ENCODE assay signal across 8 mouse cellular contexts in genomic region chr6:86850588-86850987, GRCm38 (mm10). TPM values are rescaled to one million over a fixed set of nuclear protein-coding genes. Genes with fewer than 3 reads are reported as not detected.
DNase-seq lines count a peak whose midpoint lies in the region; ATAC-seq and TF ChIP-seq lines count a peak whose summit lies in the region.

No protein-coding gene starts in this region.

- peaks cover 39% of the 10 kb centered on the region for H3K4me1 ChIP-seq in lung, embryonic 16.5 days (replicated peaks; ENCODE audit: control insufficient read depth, insufficient read depth, low read length)
- peaks cover 34% of the 10 kb centered on the region for H3K4me1 ChIP-seq in embryonic facial prominence, embryonic 13.5 days
- peaks cover 9% of the 10 kb centered on the region for H3K4me1 ChIP-seq in limb, embryonic 11.5 days (ENCODE audit: control insufficient read depth, insufficient read depth, low read length)
- H3K4me1 ChIP-seq in olfactory bulb, adult 2 months (ENCODE audit: control insufficient read depth, insufficient read depth, low read length) = peaks cover 6% of the 10 kb centered on the region

- no peaks in the 10 kb centered on the region for H3K27me3 ChIP-seq in lung, embryonic 16.5 days (ENCODE audit: control insufficient read depth, insufficient read depth, low read depth, low read length)
- no peaks in the 10 kb centered on the region for H3K27me3 ChIP-seq in embryonic facial prominence, embryonic 13.5 days
- H3K27me3 ChIP-seq in limb, embryonic 11.5 days (ENCODE audit: control insufficient read depth, insufficient read depth, low read length) = no peaks in the 10 kb centered on the region

- ATAC-seq in lung, embryonic 16.5 days (ENCODE audit: low read depth) = no peak
- ATAC-seq in embryonic facial prominence, embryonic 13.5 days (ENCODE audit: insufficient number of reproducible peaks, insufficient read depth, low FRiP score, low TSS enrichment, low read depth) = no peak
- no peak for ATAC-seq in limb, embryonic 11.5 days (ENCODE audit: insufficient number of reproducible peaks, low FRiP score, low TSS enrichment, low read depth)

- TF ChIP-seq POLR2A in olfactory bulb, adult 2 months (IDR thresholded peaks at IDR 0.05; ENCODE audit: insufficient read depth, low read depth, low read length) = no peak

- no peak for DNase-seq in lung, postnatal 14 days
- DNase-seq in limb, embryonic 11.5 days (ENCODE audit: low spot score) = no peak
- no peak for DNase-seq in ovary, postnatal 10 days (ENCODE audit: low spot score)
- no peak for DNase-seq in adrenal gland, adult 8-10 months
- no peak for DNase-seq in spleen, postnatal 4 days (ENCODE audit: low spot score in 2 of 2)

- H3K4me2 ChIP-seq in lung, embryonic 16.5 days (ENCODE audit: low read depth, low read length) = peak overlapping the region; percentile 87
- peak overlapping the region; percentile 80 for H3K4me2 ChIP-seq in embryonic facial prominence, embryonic 13.5 days
- H3K4me2 ChIP-seq in limb, embryonic 11.5 days (ENCODE audit: low read depth, severe bottlenecking) = peak overlapping the region; percentile 59

- no peak for TF ChIP-seq CTCF in olfactory bulb, adult 2 months (IDR thresholded peaks at IDR 0.05; ENCODE audit: insufficient read depth, low read depth, low read length)

- peak overlapping the region; percentile 98; the same call in 1 of the 2 replicates for H3K27ac ChIP-seq in lung, embryonic 16.5 days (ENCODE audit: low read length)
- peak overlapping the region; percentile 97; the same call in 1 of the 2 replicates for H3K27ac ChIP-seq in embryonic facial prominence, embryonic 13.5 days
- H3K27ac ChIP-seq in limb, embryonic 11.5 days (replicated peaks; ENCODE audit: low read depth, low read length) = no peak overlapping the region
- H3K27ac ChIP-seq in olfactory bulb, adult 2 months (ENCODE audit: insufficient read depth, low read depth, low read length) = no peak overlapping the region; the same call in 1 of the 2 replicates

- peak overlapping the region; percentile 87 for H3K4me3 ChIP-seq in lung, embryonic 16.5 days (ENCODE audit: low read length)
- H3K4me3 ChIP-seq in embryonic facial prominence, embryonic 13.5 days = peak overlapping the region; percentile 90
- peak overlapping the region; percentile 82 for H3K4me3 ChIP-seq in limb, embryonic 11.5 days (ENCODE audit: low read depth, low read length)
- peak overlapping the region; percentile 89 for H3K4me3 ChIP-seq in olfactory bulb, adult 2 months (ENCODE audit: insufficient read depth, low read depth, low read length)

- no peaks in the 10 kb centered on the region for H3K36me3 ChIP-seq in lung, embryonic 16.5 days (ENCODE audit: control insufficient read depth, insufficient read depth, low read length)
- H3K36me3 ChIP-seq in embryonic facial prominence, embryonic 13.5 days = peaks cover 17% of the 10 kb centered on the region; the same call in 1 of the 2 replicates
- H3K36me3 ChIP-seq in limb, embryonic 11.5 days (ENCODE audit: control insufficient read depth, insufficient read depth, low read length) = no peaks in the 10 kb centered on the region

- H3K9me3 ChIP-seq in lung, embryonic 16.5 days (ENCODE audit: control insufficient read depth, low read length) = no peaks in the 10 kb centered on the region
- H3K9me3 ChIP-seq in embryonic facial prominence, embryonic 13.5 days = no peaks in the 10 kb centered on the region
- H3K9me3 ChIP-seq in limb, embryonic 11.5 days (ENCODE audit: control insufficient read depth, low read length) = no peaks in the 10 kb centered on the region

- H3K9ac ChIP-seq in lung, embryonic 16.5 days (ENCODE audit: low read length) = peak overlapping the region; percentile 92
- peak overlapping the region; percentile 92 for H3K9ac ChIP-seq in embryonic facial prominence, embryonic 13.5 days
- peak overlapping the region; percentile 82 for H3K9ac ChIP-seq in limb, embryonic 11.5 days (ENCODE audit: low read length)

- WGBS in lung, embryonic 16.5 days = 13% methylated on average over 4 of the region's 4 CpGs
- 12% methylated on average over 4 of the region's 4 CpGs for WGBS in embryonic facial prominence, embryonic 13.5 days
- WGBS in limb, embryonic 11.5 days = 43% methylated on average over 4 of the region's 4 CpGs
- WGBS in olfactory bulb, adult 2 months = 2% methylated on average over 4 of the region's 4 CpGs

RNA-seq across cellular contexts. Expression of gene Aak1, which starts 1.3 kb away (rescaled TPM):
- 11.6 and 12.4 TPM in 2 replicates for polyA plus RNA-seq in lung, embryonic 16.5 days (2015; fragmentation: Nextera tagmentation; extraction: Ambion mirVana)
- 16.9 and 19.0 TPM in 2 replicates for polyA plus RNA-seq in embryonic facial prominence, embryonic 13.5 days (2015; fragmentation: Nextera tagmentation; extraction: Ambion mirVana)
- polyA plus RNA-seq in limb, embryonic 11.5 days (2014; fragmentation: Nextera tagmentation; extraction: Ambion mirVana) = 14.1 and 21.7 TPM in 2 replicates
- polyA plus RNA-seq in olfactory bulb, adult 2 months (2012; ENCODE audit: insufficient read depth, insufficient read length, low replicate concordance, missing spikeins) = 156 and 498 TPM in 2 replicates
- 100 to 1,000 TPM; 129 to 147 (median 132) TPM for total RNA-seq in adrenal gland, adult 8-10 months (2022)

RNA-seq across cellular contexts. Expression of gene Anxa4, which starts 57.2 kb away (rescaled TPM):
- polyA plus RNA-seq in lung, embryonic 16.5 days (2015; fragmentation: Nextera tagmentation; extraction: Ambion mirVana) = 149 and 154 TPM in 2 replicates
- 32.5 and 34.7 TPM in 2 replicates for polyA plus RNA-seq in embryonic facial prominence, embryonic 13.5 days (2015; fragmentation: Nextera tagmentation; extraction: Ambion mirVana)
- polyA plus RNA-seq in limb, embryonic 11.5 days (2014; fragmentation: Nextera tagmentation; extraction: Ambion mirVana) = 10.0 and 12.1 TPM in 2 replicates
- polyA plus RNA-seq in olfactory bulb, adult 2 months (2012; ENCODE audit: insufficient read depth, insufficient read length, low replicate concordance, missing spikeins) = not detected in 2 replicates
- total RNA-seq in adrenal gland, adult 8-10 months (2022) = 100 to 1,000 TPM in 1 of 4 experiments, 10 to 100 TPM in 3; 77.0 to 102 (median 86.9) TPM

Comparison
In these comparisons a context has a peak if more than half of its experiments do, and no peak if none do; other contexts are left out.
1. H3K27ac ChIP-seq: peak in lung, embryonic 16.5 days (single experiment) and embryonic facial prominence, embryonic 13.5 days (single experiment); none in limb, embryonic 11.5 days (single experiment) and olfactory bulb, adult 2 months (single experiment).
2. RNA of gene Anxa4, which starts 57.2 kb away (polyA plus RNA-seq): 149 to 154 TPM in lung, embryonic 16.5 days, 32.5 to 34.7 TPM in embryonic facial prominence, embryonic 13.5 days and 10.0 to 12.1 TPM in limb, embryonic 11.5 days; not detected in olfactory bulb, adult 2 months; every median in the first group is over 10 times any median in the second.
3. Peak in every context shown above with its lines, with median percentiles within 50 percentile points of each other: H3K4me2 ChIP-seq, H3K4me3 ChIP-seq and H3K9ac ChIP-seq.